Mouse (Mus musculus): Measurements from ENCODE around the gene Nmnat3.
A peak's percentile ranks its signal among the peaks of the same experiment; 100 is the strongest.
"Not testable (repeated sequence)": the region's sequence is repeated elsewhere in the genome, so short reads cannot be mapped to it uniquely, and the experiment has no call there.

Gene Nmnat3

DNA sequence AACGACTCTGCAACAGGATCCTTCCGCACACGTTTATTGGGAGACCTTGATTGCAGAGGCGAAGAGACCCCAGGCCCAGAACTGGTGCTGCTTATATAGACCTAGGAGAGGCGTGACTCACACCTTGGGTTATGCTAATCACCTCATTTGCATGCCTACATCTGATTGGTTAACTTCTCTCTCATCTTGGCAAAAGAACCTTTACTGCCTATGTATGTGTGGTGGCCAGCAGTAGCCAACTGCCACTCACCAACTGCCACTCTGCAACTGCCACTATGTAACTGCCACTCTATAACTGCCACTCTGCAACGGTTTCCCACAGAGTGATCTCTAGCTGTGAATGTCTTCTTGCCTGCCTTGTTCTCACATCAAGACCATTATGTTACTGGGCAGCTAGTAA, at the start of gene Nmnat3:
TSS of gene Nmnat3 (plus strand) at position 301 of the 400 bp plus-strand sequence.
- DNase-seq (ENCODE audit: low spot score) = not testable (repeated sequence)

DNA sequence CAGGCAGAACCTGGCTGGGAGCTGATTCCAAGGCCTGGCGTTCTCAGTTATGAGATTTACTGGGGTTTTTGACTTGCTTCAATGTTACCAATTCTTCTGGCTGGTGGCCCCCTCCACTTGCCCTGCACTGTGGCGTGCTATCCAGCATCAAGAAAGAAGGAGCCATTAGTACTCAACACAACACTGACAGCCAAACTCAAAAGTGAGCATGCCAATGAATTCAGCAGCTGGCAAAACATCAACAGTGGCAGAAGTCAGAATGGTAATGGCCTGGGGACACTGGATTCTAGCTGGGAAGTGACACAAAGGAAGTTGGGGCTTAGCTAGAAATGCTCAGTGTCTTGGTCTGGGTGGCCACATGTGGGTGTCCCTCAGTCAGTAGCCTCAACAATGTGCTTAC, 43.8 kb upstream of the Nmnat3 start:
- DNase-seq (ENCODE audit: low spot score) = no peak

DNA sequence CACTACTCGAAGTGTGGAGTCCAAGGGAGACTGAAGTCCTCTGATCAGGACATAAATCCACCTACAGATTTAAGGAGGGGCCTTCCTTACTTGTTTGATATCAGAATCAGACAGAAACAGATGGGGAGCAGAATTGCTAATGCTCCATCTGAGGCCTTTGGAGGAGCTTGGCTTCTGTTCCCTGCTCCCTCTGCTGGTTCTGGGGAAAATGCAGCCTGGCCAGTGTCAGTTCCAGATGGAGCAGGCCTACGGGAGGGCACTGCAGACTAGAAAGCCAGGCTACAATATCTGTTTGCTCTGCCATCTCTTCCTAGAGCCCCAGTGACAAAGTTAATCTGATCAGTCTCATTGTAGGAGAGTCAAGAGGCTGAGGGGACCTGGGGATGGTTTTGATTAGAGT, 43.0 kb upstream of the Nmnat3 start:
- peak; percentile 69 for DNase-seq (ENCODE audit: low spot score)

DNA sequence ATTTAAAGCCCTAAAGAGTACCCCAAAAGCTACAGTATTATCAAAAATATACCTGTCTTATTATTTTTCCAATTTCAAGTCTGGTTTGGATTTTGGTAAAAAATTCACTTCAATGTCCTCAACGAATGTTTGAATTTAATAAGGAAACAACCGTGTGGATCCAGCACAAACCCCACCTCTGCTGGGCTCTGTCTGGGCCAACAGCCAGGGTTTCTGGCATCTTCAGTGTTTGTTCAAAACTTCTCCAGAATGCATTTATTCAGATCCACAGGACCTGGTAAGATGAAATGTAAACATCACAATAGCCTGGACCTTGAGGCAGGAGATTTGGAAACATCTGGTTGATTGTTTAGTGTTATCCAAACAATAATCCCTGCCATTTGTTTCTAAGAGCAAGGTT, 42.0 kb upstream of the Nmnat3 start:
- no peak for DNase-seq (ENCODE audit: low spot score)

DNA sequence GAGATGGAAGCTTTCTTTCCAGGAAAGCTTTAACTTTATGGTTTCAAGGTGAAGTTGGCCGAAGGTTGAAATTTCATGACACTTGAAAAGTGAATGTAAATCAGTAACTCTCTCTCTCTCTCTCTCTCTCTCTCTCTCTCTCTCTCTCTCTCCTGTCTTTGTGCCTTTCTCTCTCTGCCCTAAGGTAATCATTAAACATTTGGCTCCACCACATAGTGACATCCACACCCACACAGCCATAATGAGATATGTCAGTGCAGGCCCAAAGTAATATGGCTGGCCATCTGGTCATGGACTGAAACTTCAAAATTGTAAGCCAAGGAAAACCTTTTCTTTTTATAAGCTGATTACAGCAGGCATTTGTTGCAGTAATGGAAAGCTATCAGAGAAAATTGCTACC, 40.9 kb upstream of the Nmnat3 start:
- DNase-seq (ENCODE audit: low spot score) = no peak

DNA sequence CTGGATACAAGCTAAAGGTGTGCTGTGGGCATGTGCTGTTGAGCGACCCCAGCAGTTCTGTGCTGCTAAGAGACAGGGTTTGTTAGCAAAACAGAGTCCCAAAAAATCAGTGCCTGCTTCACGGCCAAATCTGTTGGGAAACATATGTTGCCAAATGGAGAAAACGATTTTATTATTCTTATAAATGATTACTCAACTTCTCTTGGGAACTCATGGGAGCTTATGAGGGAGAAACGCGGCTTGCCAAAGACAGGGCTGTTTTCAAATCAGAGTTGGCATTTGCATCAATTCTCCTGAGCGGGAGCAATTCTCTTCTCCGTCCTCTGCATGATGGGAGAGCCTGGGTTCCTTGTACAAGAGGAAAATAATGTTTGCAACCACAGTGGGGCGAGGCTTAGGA, 27.0 kb upstream of the Nmnat3 start:
- no peak for DNase-seq (ENCODE audit: low spot score)

DNA sequence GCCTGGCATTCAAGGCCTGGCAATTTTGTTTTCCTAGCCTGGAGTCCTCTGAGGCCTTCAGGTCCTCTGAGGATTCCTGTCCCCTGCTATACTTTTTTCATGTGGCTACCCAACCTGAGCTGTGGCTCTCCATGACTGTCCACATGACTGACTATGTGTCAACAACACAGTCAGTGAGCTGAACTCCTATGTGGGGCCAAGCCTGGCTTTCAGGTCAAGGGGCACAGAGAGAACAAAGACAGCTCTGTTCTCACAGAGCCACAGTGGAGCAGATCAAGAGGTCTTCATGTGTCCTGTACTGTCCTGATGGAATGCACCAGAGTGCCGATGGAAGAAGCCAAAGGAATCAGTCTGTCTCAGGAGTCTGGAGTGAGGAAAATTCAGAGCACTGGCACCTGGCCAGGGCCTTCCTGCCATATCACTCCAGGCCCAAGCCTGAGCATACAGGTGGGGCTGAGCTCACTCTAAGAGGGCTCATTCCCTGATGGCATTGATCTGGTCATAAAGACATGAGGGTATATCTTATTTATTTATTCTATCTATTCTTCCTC, 25.7 kb upstream of the Nmnat3 start:
- peak; percentile 17 for DNase-seq (ENCODE audit: low spot score)

DNA sequence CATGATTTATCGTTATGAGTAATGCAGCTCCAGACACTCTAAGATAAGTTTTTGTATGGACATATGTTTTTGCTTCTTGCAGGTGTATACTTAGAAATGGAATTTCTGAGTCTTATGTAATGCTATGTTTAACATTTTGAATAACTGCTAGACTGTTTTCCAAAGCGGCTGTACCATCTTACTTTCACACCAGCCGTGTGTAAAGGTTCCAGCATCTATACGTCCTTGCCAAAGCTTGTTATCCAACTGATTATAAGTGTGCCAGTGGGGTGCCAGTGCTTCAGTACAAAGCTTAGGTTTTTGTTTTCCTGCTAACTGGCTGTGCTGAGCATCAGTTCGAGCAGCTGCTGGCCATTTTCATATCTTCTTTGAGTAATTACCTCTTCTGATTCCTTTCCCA, 22.3 kb upstream of the Nmnat3 start:
- DNase-seq (ENCODE audit: low spot score) = no peak

DNA sequence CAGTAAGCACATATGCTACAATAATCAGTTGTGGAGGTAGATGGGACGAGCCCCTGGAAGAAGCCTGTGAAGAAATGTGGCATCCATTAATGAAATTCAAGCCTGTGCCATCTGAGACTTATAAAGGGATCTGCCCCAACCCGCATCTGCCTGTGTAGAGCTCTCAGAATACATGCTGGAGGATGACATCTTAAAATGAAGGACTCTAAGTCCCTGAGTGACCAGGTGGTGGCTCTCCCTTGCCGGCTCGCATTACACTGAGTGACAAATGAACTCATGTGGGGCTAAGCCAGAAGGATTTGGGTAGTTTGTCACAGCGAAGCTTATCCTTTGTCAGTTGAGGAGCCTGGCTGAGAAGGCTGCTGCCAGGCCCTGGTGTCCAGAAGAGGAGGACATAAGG, 14.5 kb upstream of the Nmnat3 start:
- no peak for DNase-seq (ENCODE audit: low spot score)

DNA sequence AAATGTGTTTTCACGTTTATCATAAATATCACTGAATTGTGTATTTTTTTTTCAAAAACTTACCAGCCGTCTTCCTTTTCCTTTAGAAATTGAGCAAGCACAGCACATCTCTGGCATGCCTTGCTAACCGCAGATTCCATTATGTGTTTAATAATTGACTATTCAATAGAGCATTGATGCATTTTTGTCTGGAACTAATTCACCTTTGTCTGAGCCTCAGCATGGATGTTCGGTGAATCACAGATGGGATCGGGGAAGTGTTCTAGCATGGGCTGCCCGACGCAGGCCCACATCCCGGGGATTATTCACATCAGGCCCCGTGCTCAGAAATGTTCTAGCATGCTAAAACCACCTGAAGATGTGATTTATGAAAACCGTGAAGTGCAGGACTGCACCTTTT, 12.2 kb upstream of the Nmnat3 start:
- no peak for DNase-seq (ENCODE audit: low spot score)

DNA sequence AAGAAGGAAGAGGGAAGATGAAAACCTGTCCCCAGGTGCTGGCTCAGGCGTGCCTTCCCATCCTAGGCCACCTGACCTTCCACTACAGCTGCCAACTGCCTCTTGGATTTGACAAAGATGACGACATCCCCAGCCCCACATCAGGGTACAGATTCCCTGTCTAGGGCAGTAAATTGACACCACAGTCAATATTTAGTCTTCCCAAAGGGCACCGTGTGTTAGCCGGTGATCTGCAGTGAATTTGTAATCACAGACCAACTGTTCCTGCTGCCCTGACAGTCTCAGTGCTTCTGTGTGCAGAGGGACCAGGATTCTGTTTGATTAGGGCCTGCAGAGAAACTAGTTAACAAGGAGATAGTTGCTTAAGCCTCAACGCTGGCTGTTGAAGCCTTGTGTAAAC, 7.1 kb upstream of the Nmnat3 start:
- no peak for DNase-seq (ENCODE audit: low spot score)

DNA sequence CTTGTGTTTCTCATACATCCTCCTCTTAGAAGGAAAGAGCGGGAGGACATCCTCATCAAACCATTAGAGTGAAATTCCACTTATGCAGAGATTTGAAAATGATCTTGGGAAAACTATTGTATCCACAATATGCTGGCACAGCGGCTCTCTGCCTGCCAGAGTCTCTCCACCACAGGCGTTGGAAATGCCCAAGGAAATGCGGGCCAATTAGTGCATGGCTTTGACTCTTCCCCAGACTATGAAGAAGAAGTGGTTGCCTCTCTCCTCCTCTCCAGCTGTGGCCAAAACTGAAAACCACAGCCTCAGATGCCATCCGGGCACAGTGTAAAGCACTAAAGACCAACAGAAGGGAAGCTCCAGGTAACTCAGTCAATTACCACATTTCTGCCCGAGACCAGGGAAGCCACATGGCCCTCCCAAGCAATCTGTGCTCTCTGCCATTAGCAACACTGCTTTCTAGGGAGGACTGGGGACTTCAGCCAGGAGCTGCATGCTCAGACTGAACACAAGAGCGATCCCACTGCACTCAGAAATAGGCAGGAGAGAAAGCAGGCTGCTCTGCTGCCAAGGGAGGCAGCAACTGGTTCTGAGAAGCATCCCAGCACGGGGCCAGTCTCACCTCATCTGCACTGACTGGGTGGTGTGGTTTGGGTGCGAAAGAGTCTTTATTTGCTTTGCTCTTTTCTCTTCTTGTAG, 1.5 kb upstream of the Nmnat3 start:
- DNase-seq (ENCODE audit: low spot score) = no peak

DNA sequence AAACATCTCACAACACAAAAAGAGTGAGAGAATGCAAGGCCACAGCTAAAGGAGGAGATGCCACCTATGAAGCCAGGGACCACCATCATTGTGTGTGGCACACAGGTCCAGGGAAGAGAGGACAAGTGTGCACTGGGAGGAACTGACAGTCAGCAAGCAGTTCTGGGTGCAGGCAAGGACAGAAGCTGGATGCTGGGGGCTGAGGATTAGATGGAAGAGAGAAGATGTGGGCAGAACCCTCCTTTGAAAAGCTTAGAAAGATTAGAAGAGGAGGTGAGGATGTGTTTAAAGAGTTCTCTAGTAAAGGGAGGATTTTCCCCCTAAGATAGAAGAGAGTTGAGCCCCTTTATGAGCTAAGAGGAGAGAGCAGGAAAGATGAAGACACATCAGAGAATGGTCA, 2.4 kb downstream of the Nmnat3 start:
- DNase-seq (ENCODE audit: low spot score) = no peak

DNA sequence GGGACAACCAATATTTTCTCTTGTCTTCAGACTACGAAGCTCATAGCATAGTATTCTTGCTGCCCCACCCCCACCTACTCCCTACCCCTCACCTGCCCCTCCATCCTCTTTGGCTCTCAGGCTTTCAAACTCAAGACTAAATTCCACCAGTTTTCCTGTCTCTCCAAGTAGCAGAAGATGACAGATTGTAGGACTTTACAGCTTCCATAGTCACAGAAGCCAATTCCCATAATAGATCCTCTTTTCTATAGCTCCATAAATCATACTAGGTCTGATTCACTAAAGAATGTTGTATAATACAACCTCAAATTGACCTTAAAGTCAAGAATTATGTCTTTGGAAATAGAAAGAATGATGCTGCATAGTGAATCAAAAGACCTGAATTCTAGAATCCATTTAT, 3.4 kb downstream of the Nmnat3 start:
- DNase-seq (ENCODE audit: low spot score) = no peak

DNA sequence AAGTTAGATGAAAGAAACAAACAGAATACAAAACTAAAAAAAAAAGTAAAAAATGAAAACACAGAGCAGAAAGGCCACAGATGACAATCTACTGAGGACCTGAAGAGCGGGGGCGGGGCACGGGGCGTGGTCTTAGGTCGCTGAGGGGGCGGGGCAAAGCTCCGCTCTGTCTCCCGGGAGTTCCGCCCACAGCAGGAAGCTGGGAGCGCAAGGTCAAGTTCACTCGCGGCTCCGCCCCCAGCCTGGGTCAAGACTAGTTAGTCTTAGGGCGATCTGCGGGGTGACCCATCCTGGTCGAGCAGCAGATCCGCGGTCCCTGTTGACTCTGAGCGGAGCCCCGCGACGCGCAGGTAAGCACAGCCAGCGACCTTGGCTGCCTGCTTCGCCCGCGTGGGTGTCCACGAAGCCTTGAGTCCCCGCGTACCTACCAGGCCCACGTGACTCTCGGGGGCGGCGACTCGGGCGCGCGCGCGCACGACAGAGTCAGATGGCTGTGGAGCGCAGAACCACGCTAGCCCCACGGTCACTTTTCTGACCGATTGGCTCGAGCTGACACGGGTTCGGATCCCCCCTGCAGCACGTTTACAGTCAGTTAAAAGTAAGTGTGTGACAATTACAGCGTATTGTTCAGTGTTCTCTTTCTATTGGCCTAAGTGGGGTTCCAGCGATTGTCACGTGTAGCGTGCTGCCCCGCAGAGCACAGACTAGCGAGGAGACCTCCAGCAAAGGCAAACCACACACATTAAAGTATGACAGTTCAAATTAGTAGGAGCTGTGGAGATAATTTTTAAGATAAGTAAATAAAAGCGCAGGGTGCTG, 9.4 kb downstream of the Nmnat3 start:
- DNase-seq (ENCODE audit: low spot score) = peak; percentile 93

DNA sequence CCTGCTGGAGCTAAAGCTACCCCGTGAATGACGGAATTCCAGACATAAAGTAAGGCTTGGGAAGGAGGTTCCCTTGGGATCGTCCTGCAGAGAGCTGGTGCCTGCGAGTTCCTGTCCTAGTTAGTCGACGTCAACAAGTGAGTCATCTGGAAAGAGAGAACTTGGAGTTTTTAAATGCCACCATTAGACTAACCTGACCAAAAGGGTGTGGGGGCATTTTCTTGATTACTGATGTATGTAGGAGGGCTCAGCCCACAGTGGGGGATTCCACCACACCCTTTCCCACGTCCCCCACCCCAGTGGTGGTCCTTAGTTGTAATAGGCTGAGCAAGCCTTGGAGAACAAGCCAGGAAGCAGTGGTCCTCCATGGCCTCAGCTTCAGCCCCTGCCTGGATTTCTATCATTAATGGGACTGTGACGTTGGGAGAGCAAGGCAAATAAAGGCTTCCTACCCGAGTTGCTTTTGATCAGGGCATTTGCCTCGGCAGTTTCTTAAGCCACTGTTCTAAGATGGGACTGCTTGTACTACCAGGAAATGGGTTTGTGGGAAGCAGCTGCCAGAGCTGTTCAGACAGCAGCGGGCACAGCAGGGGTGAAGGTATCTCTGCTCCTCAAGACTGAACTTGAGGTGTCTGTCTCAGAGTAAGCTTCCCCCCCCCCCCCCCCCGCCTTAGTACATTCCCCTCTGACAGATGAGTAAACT, 10.2 kb downstream of the Nmnat3 start:
- peak; percentile 69 for DNase-seq (ENCODE audit: low spot score)

DNA sequence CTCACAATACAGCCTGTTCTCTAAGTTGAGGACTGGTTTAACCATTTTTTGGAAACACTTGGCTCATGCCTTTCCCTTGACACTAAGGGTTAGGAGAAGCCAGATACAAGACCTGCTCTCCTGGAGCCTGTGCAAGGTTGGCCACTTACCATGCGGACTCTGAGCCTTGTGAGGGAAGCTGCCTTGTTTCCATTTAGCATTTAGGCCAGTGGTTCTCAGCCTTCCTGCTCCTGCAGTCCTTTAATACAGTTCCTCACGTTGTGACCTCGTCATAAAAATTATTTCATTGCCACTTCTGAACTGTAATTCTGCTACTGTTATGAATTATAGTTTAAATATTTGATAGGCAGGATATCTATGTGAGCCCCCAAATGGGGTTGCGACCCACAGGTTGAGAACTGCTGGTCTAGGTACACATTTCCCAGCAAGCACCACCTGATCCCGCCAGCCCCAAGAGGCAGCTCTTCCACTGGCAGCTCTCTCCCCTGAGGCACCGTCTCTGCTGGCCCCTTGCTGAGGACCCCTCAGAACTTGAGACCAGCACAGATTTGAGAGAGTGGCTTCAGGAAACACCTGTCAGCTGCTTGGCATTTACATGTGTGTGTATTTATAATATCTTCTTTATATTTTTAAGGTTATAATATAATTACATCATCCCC, 10.8 kb downstream of the Nmnat3 start:
- DNase-seq (ENCODE audit: low spot score) = no peak

DNA sequence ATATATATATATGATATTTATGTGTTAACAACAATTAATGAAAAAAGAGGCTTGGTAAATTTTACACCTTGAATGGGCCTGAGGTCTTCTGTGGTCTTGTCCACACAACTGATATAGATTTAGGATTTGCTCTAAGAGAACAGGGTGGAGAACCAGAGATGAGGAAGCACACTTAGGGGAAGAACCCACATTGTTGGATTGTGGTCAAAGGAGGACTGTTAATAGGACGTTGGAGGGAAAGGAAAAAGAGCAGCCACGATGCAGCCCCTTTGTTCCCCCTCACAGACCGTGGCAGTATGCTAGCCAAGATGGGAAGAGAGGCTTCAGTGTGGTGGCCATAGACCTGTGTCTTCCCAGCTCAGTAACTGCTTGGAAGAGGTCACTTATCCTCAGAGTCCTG, 11.5 kb downstream of the Nmnat3 start:
- no peak for DNase-seq (ENCODE audit: low spot score)

DNA sequence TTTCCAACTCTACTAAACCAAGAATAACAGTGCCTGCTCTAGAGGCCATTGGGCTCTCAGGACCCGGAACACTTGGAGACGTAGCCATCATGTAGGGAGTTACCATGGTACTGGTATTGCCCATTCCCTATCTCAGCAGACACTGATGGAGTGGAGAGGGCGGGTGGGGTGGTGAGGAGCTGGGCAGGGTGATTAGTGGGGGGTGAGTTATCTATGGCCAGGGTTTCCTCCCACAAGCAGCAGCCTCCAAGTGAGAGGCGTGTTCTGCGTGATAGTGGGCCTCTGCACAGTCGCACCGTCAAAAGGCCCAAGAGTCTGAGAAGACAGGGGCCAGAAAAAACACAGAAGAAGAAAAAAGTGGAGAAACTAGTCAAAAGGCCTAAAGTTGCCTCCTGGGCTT, 12.0 kb downstream of the Nmnat3 start:
- DNase-seq (ENCODE audit: low spot score) = no peak

DNA sequence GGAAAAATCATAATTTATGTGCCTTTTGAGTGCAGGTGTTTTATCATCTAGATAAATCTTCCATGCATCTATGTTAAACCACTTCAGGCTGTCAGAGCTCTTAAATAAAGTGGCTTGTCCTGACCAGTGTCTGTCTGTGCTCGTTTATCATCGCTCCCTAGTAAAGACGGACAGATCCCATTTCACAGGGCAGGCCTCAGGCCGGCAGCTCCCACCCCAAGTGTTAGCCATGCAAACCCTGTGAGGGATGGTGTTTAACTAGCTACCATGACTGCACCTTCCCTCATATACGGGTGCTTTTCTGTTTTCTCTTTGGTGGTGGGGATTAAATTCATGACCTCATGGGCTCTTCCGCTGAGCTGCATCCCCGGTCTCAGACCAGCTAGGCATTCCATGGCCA, 13.3 kb downstream of the Nmnat3 start:
- DNase-seq (ENCODE audit: low spot score) = no peak

DNA sequence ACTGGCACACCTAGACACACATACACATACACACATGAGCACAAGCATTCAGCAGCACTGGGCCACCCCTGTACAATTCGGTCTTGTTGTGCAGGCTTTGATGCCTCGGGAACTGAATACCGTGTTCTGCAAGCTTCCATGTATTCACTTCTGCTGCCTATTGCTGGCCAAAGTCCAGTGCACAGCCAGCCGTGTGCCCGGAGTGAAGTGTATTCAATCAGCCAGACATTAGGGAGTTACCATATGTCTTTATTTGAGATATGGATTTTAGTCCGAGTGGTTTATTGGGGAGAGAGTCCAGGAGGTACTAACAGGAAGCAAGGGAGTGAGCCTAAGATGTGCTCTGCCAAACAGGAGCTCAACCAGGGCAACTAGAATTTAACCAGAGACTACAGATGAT, 19.8 kb downstream of the Nmnat3 start:
- no peak for DNase-seq (ENCODE audit: low spot score)

DNA sequence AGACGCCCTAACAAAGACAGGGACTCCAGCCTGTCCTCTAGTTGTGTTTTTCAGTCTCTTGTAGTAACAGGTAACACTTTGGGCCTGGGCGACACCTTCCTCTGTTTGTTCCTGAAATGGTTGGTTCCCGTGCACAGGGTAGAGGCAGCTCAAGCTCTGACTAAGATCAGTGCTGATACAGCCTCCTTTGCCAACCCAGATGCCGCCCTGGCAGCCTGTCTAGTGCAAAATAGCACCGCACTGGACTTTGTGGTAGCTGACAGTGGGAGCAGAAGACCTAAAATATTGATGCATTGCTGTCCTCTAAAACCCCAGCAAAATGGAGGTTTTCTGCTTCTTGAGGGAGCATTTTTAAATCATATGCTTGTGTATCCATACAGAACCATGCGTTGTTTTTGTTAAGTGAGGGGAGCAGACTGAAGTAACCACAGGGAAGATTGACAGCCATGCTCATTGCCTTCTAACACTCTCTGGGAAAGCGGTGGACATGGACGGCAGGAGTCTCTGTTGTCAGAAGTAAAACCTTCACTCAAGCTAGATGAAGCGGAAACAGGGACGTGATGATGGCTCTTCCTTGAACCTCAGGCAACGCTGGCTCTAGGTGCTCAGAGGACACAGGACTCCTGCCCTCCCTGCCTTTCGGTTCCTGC, 24.2 kb downstream of the Nmnat3 start:
- DNase-seq (ENCODE audit: low spot score) = peak; percentile 66
